In the genomic region with DNA sequence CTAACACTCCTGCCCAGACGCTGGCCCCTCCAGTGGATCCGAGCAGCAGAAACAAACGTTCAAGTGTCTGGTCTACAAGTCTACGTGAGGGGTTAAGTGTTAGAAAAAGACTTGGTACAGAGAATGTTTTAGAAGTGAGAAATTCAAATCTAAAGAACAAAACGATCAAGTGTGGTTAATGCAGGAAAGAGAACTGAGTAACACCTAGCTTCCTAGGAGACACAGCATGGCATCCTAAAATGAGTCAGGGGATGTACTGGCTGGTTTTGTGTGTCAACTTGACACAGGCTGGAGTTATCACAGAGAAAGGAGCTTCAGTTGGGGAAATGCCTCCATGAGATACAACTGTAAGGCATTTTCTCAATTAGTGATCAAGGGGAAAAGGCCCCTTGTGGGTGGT, we compare ENCODE assay signal across 15 mouse cellular contexts. TPM values are rescaled to one million over a fixed set of nuclear protein-coding genes. Genes with fewer than 3 reads are reported as not detected.
A peak's percentile ranks its signal among the peaks of the same experiment; 100 is the strongest.
DNase-seq lines count a peak whose midpoint lies in the region; ATAC-seq and TF ChIP-seq lines count a peak whose summit lies in the region.
"Not testable (repeated sequence)": the region's sequence is repeated elsewhere in the genome, so short reads cannot be mapped to it uniquely, and the experiment has no call there.
"Had no signal": no experiment of that assay in that cellular context is flagged by ENCODE, and none has a peak within 500 bp of the region (broad histone marks: within the 10 kb centered on the region; RNA-seq: fewer than 3 reads in every experiment).

No protein-coding gene starts in this region.

- in situ Hi-C loops in CH12.LX (cut with MboI; ENCODE audit: low pct_ligation_motif_present, low pct_unique_long_range_greater_than_20kb, low sequenced_read_pairs): not testable (repeated sequence)

- 93% methylated on average over 5 of the region's 5 CpGs for WGBS in midbrain, embryonic 11.5 days

- H3K4me2 ChIP-seq in CH12.LX (ENCODE audit: insufficient read depth, low read depth, poor library complexity, severe bottlenecking); midbrain, embryonic 11.5 days: not testable (repeated sequence)

- H3K9me3 ChIP-seq in CH12.LX (replicated peaks; ENCODE audit: low read length); midbrain, embryonic 11.5 days (ENCODE audit: control insufficient read depth, low read length): not testable (repeated sequence)

- H3K27me3 ChIP-seq in CH12.LX (replicated peaks); midbrain, embryonic 11.5 days (ENCODE audit: control insufficient read depth, insufficient read depth, low read length): not testable (repeated sequence)

- not testable (repeated sequence) for TF ChIP-seq CTCF in CH12.LX (conservative IDR thresholded peaks at IDR 0.05 in 1 of 2, IDR thresholded peaks at IDR 0.05 in 1 of 2; ENCODE audit: low read depth in 2 of 2, low read length in 2 of 2)

- not testable (repeated sequence) for TF ChIP-seq POLR2A in CH12.LX (IDR thresholded peaks at IDR 0.05; ENCODE audit: low read depth, low read length)

- H3K4me1 ChIP-seq in CH12.LX (ENCODE audit: control insufficient read depth in 1 of 2, insufficient read depth in 2 of 2): peaks cover 6 to 10% of the 10 kb centered on the region in 2 experiments
- not testable (repeated sequence) for H3K4me1 ChIP-seq in midbrain, embryonic 11.5 days (ENCODE audit: control insufficient read depth, insufficient read depth, low read length)

- not testable (repeated sequence) for H3K79me2 ChIP-seq in CH12.LX (replicated peaks; ENCODE audit: control insufficient read depth, extremely low read depth, insufficient read depth, poor library complexity, severe bottlenecking)

- peaks cover 29 to 55% of the 10 kb centered on the region in 2 experiments for H3K36me3 ChIP-seq in CH12.LX (replicated peaks in 1 of 2; ENCODE audit: control insufficient read depth in 1 of 2, insufficient read depth in 1 of 2, low read length in 1 of 2)
- peaks cover 25% of the 10 kb centered on the region for H3K36me3 ChIP-seq in midbrain, embryonic 11.5 days (ENCODE audit: control insufficient read depth, insufficient read depth, low read length)

- dilution Hi-C loops in CH12.LX (cut with MboI; ENCODE audit: extremely low pct_ligation_motif_present, extremely low pct_unique_long_range_greater_than_20kb, low sequenced_read_pairs): not testable (repeated sequence)

- not testable (repeated sequence) for H3K4me3 ChIP-seq in CH12.LX (replicated peaks in 1 of 3; ENCODE audit: low read depth in 2 of 3, low read length in 2 of 3, poor library complexity in 1 of 3); midbrain, embryonic 11.5 days (ENCODE audit: low read depth, low read length)

- peak; percentile 83 for TF ChIP-seq EP300 in CH12.LX (IDR thresholded peaks at IDR 0.05; ENCODE audit: low read length)

- not testable (repeated sequence) for ATAC-seq in midbrain, embryonic 11.5 days (ENCODE audit: low FRiP score)

- peak; percentile 57 for DNase-seq in CH12.LX (ENCODE audit: extremely low read depth)
- peak; percentile 8 for DNase-seq in induced T-regulatory cell, adult 2 months (ENCODE audit: low read depth)
- DNase-seq in midbrain, embryonic 11.5 days (ENCODE audit: low spot score, missing footprints): peak; percentile 33

- not testable (repeated sequence) for TF ChIP-seq RAD21 in CH12.LX (IDR thresholded peaks at IDR 0.05; ENCODE audit: low read depth, low read length)

- H3K27ac ChIP-seq in CH12.LX (ENCODE audit: insufficient read depth, low read depth); midbrain, embryonic 11.5 days (ENCODE audit: low read depth, low read length): not testable (repeated sequence)

- not testable (repeated sequence) for H3K9ac ChIP-seq in CH12.LX (ENCODE audit: insufficient read depth, low read depth); midbrain, embryonic 11.5 days (ENCODE audit: low read length)

TF ChIP-seq in CH12.LX, 34 proteins besides CTCF, POLR2A, EP300 and RAD21:
- 0 out of 2 replicates have a peak, but pooled peaks have one; percentile 48 for TF ChIP-seq RCOR1 (conservative IDR thresholded peaks at IDR 0.05; ENCODE audit: low read depth, low read length)
- TF ChIP-seq BHLHE40 (IDR thresholded peaks at IDR 0.05; ENCODE audit: low read depth, low read length): peak; percentile 46; the same call in 1 of the 2 replicates
- TF ChIP-seq JUND (conservative IDR thresholded peaks at IDR 0.05; ENCODE audit: low read depth, low read length): peak; percentile 72; the same call in 1 of the 2 replicates
- TF ChIP-seq IRF4 (IDR thresholded peaks at IDR 0.05; ENCODE audit: low read depth, low read length): peak; percentile 76
- TF ChIP-seq TCF12 (IDR thresholded peaks at IDR 0.05; ENCODE audit: low read depth, low read length): 0 out of 2 replicates have a peak, but pooled peaks have one; percentile 22
- TF ChIP-seq MAFK (IDR thresholded peaks at IDR 0.05; ENCODE audit: insufficient replicate concordance, low read length): 0 out of 2 replicates have a peak, but pooled peaks have one; percentile 19
- peak; percentile 53; the same call in 1 of the 2 replicates for TF ChIP-seq JUN (IDR thresholded peaks at IDR 0.05; ENCODE audit: insufficient read depth, low read depth, low read length)
TF ChIP-seq in CH12.LX: peak in this region for 7; not testable (repeated sequence) for 27.

RNA-seq across cellular contexts. Expression of a gene that starts 29.9 kb away (rescaled TPM):
- 31.6 and 38.9 TPM in 2 replicates for total RNA-seq in CH12.LX (2012; rRNA removed)
- total RNA-seq in CH12.LX (2014; rRNA removed): 51.4 and 53.0 TPM in 2 replicates
- 36.3 and 36.5 TPM in 2 replicates for polyA plus RNA-seq in CH12.LX (2012; ENCODE audit: insufficient read length, low read depth)
- 64.0 and 76.2 TPM in 2 replicates for polyA plus RNA-seq in midbrain, embryonic 11.5 days (2014; fragmentation: Nextera tagmentation; extraction: Ambion mirVana)

RNA-seq across cellular contexts. Expression of a gene that starts 38.5 kb away (rescaled TPM):
- 8.5 and 9.7 TPM in 2 replicates for total RNA-seq in CH12.LX (2012; rRNA removed)
- 10.4 TPM in 2 replicates for total RNA-seq in CH12.LX (2014; rRNA removed)
- 7.5 and 11.2 TPM in 2 replicates for polyA plus RNA-seq in CH12.LX (2012; ENCODE audit: insufficient read length, low read depth)
- 113 and 119 TPM in 2 replicates for polyA plus RNA-seq in midbrain, embryonic 11.5 days (2014; fragmentation: Nextera tagmentation; extraction: Ambion mirVana)

RNA-seq across cellular contexts. Expression of a gene that starts 55.9 kb away (rescaled TPM):
- total RNA-seq in CH12.LX (2012; rRNA removed) (not detected in 2 replicates), CH12.LX (2014; rRNA removed) (not detected in 2 replicates)
- not detected in 2 replicates for polyA plus RNA-seq in CH12.LX (2012; ENCODE audit: insufficient read length, low read depth)
- not detected in 2 replicates for polyA plus RNA-seq in midbrain, embryonic 11.5 days (2014; fragmentation: Nextera tagmentation; extraction: Ambion mirVana)
- total RNA-seq: adrenal gland, adult 18-20 months; adrenal gland, adult 2 months; adrenal gland, postnatal 14 days; adrenal gland, postnatal 25 days; adrenal gland, postnatal 36 days; ES-E14; MEL had no signal
- polyA plus RNA-seq: activated CD4-positive, CD25-positive, alpha-beta regulatory T cell, adult 4 months; adrenal gland, adult 2 months; CD4-positive, CD25-positive, alpha-beta regulatory T cell, adult 4 months; cerebellum, adult 2 months; G1E; Patski had no signal
